Mouse (Mus musculus): ENCODE data around the gene Lpo. TPM values are rescaled to one million over a fixed set of nuclear protein-coding genes. Genes with fewer than 3 reads are reported as not detected.

The Lpo gene
- polyA plus RNA-seq, 1 experiment from 2014 or later: 1.3 TPM

GRCm38 (mm10) chr11:87758957-87759608 lies 69.0 kb downstream of the Lpo start:
- no peaks in the 10 kb centered on the region; the same call in 1 of the 2 replicates for H3K27me3 ChIP-seq (ENCODE audit: control insufficient read depth, insufficient read depth, low read length)
- no peak overlapping the region for H3K9ac ChIP-seq (replicated peaks; ENCODE audit: low read length)
- no peak overlapping the region for H3K4me3 ChIP-seq (replicated peaks; ENCODE audit: low read depth, low read length)
- H3K4me1 ChIP-seq (ENCODE audit: control insufficient read depth, insufficient read depth, low read length): peaks cover 33% of the 10 kb centered on the region
- no peak for ATAC-seq (ENCODE audit: low FRiP score, low TSS enrichment)
- no peak for DNase-seq
- peak overlapping the region; percentile 91 for H3K27ac ChIP-seq (replicated peaks; ENCODE audit: low read depth, low read length)
- no peaks in the 10 kb centered on the region for H3K9me3 ChIP-seq (ENCODE audit: control insufficient read depth, low read length)
- H3K4me2 ChIP-seq (ENCODE audit: low read length): no peak overlapping the region; the same call in 1 of the 2 replicates
- H3K36me3 ChIP-seq (ENCODE audit: control insufficient read depth, insufficient read depth, low read length): no peaks in the 10 kb centered on the region
- 76% methylated on average over 4 of the region's 4 CpGs for WGBS

GRCm38 (mm10) chr11:87758161-87758911 lies 69.8 kb downstream of the Lpo start:
- no peak overlapping the region for H3K9ac ChIP-seq (replicated peaks; ENCODE audit: low read length)

GRCm38 (mm10) chr11:87757001-87757954 lies 70.8 kb downstream of the Lpo start:
- H3K36me3 ChIP-seq (ENCODE audit: control insufficient read depth, insufficient read depth, low read length): no peaks in the 10 kb centered on the region
- H3K27ac ChIP-seq (replicated peaks; ENCODE audit: low read depth, low read length): no peak overlapping the region
- H3K4me3 ChIP-seq (replicated peaks; ENCODE audit: low read depth, low read length): no peak overlapping the region
- no peak for DNase-seq
- WGBS: 91% methylated on average over 25 of the region's 25 CpGs
- no peak overlapping the region for H3K4me2 ChIP-seq (ENCODE audit: low read length)
- H3K4me1 ChIP-seq (ENCODE audit: control insufficient read depth, insufficient read depth, low read length): peaks cover 22% of the 10 kb centered on the region
- H3K27me3 ChIP-seq (ENCODE audit: control insufficient read depth, insufficient read depth, low read length): no peaks in the 10 kb centered on the region; the same call in 1 of the 2 replicates
- no peaks in the 10 kb centered on the region for H3K9me3 ChIP-seq (ENCODE audit: control insufficient read depth, low read length)
- no peak for ATAC-seq (ENCODE audit: low FRiP score, low TSS enrichment)
- H3K9ac ChIP-seq (replicated peaks; ENCODE audit: low read length): no peak overlapping the region

More at GRCm38 (mm10) chr11:87758161-87758911, 69.8 kb downstream of the Lpo start:
- Histone ChIP-seq H3K27me3 (ENCODE audit: control insufficient read depth, insufficient read depth, low read length) (no peaks in the 10 kb centered on the region; the same call in 1 of the 2 replicates), H3K9me3 (ENCODE audit: control insufficient read depth, low read length) (no peaks in the 10 kb centered on the region), H3K4me1 (ENCODE audit: control insufficient read depth, insufficient read depth, low read length) (peaks cover 33% of the 10 kb centered on the region), H3K27ac (replicated peaks; ENCODE audit: low read depth, low read length) (no peak overlapping the region), H3K4me2 (ENCODE audit: low read length) (no peak overlapping the region), H3K4me3 (replicated peaks; ENCODE audit: low read depth, low read length) (no peak overlapping the region), H3K36me3 (ENCODE audit: control insufficient read depth, insufficient read depth, low read length) (no peaks in the 10 kb centered on the region)
- DNase-seq (no peak), ATAC-seq (ENCODE audit: low FRiP score, low TSS enrichment) (no peak)
- 82% methylated on average over 7 of the region's 7 CpGs for WGBS

MicroRNAs encoded within 50 kb of the gene (microRNA counts, 519-probe panel; counts per million panel counts)
- 4,409 counts per million, percentile 33 among the panel's probes with 10 or more counts for microRNA mmu-miR-142-3p
- microRNA mmu-miR-142-5p: not detected

Small RNAs within 50 kb of the gene (microRNA-seq; reads per million reads assigned to microRNA genes)
- not detected for gene Mir142
- not detected for gene Mir142b

Other genes with a start within 250 kb of the Lpo start
- 54.1 and 75.1 TPM in 2 replicates for gene Mtmr4, start 236.1 kb downstream of the Lpo start, polyA plus RNA-seq (2014; fragmentation: Nextera tagmentation; extraction: Ambion mirVana)
- gene Hsf5, start 211.1 kb downstream of the Lpo start, polyA plus RNA-seq (2014; fragmentation: Nextera tagmentation; extraction: Ambion mirVana): 0.37 and 0.46 TPM in 2 replicates
- 0.28 and 0.78 TPM in 2 replicates for gene Rnf43, start 165.6 kb downstream of the Lpo start, polyA plus RNA-seq (2014; fragmentation: Nextera tagmentation; extraction: Ambion mirVana)
- gene Supt4a, start 90.7 kb downstream of the Lpo start, polyA plus RNA-seq (2014; fragmentation: Nextera tagmentation; extraction: Ambion mirVana): 150 and 163 TPM in 2 replicates
- 54.5 and 63.4 TPM in 2 replicates for gene Tspoap1, start 67.7 kb downstream of the Lpo start, polyA plus RNA-seq (2014; fragmentation: Nextera tagmentation; extraction: Ambion mirVana)
- gene Mpo, start 34.7 kb downstream of the Lpo start, polyA plus RNA-seq (2014; fragmentation: Nextera tagmentation; extraction: Ambion mirVana): 0.47 TPM in 1 of 2 replicates, not detected in the other
- gene Mks1, start 24.9 kb upstream of the Lpo start, polyA plus RNA-seq (2014; fragmentation: Nextera tagmentation; extraction: Ambion mirVana): 9.8 and 12.6 TPM in 2 replicates
- gene Epx, start 47.2 kb upstream of the Lpo start, polyA plus RNA-seq (2014; fragmentation: Nextera tagmentation; extraction: Ambion mirVana): 0.22 TPM in 1 of 2 replicates, not detected in the other
- not detected in 2 replicates for gene Olfr462, start 64.0 kb upstream of the Lpo start, polyA plus RNA-seq (2014; fragmentation: Nextera tagmentation; extraction: Ambion mirVana)
- not detected in 2 replicates for gene Olfr463, start 69.1 kb upstream of the Lpo start, polyA plus RNA-seq (2014; fragmentation: Nextera tagmentation; extraction: Ambion mirVana)
- gene Olfr464, start 92.7 kb upstream of the Lpo start, polyA plus RNA-seq (2014; fragmentation: Nextera tagmentation; extraction: Ambion mirVana): 0.18 and 0.26 TPM in 2 replicates
- 28.3 and 46.5 TPM in 2 replicates for gene Dynll2, start 159.2 kb upstream of the Lpo start, polyA plus RNA-seq (2014; fragmentation: Nextera tagmentation; extraction: Ambion mirVana)
- 225 and 342 TPM in 2 replicates for gene Srsf1, start 219.1 kb upstream of the Lpo start, polyA plus RNA-seq (2014; fragmentation: Nextera tagmentation; extraction: Ambion mirVana)
- gene Vezf1, start 240.0 kb upstream of the Lpo start, polyA plus RNA-seq (2014; fragmentation: Nextera tagmentation; extraction: Ambion mirVana): 58.9 and 69.9 TPM in 2 replicates